Mouse (Mus musculus) ES-E14 (cell line): ENCODE measurements around the gene Rab1b. TPM values are rescaled to one million over a fixed set of nuclear protein-coding genes. Genes with fewer than 3 reads are reported as not detected.
A peak's percentile ranks its signal among the peaks of the same experiment; 100 is the strongest.

Source experiments
- DNase-seq: peaks from one replicate; pipeline ENCODE4 v3.0.0-alpha.2; 2013; ENCODE audit warnings: low read depth, low spot score
- H3K27ac ChIP-seq: 2 replicates; pipeline ENCODE4 v1.5.1; 2012; ENCODE audit warnings: low read depth, mild to moderate bottlenecking, low read length, moderate library complexity, mixed read lengths; ENCODE audit not compliant: poor library complexity, insufficient read depth, severe bottlenecking
- H3K36me3 ChIP-seq: 2 replicates; pipeline ENCODE4 v1.6.1; 2012; ENCODE audit warnings: mild to moderate bottlenecking, low read length, moderate library complexity, mixed read lengths; ENCODE audit not compliant: control insufficient read depth, poor library complexity, insufficient read depth, severe bottlenecking
- H3K4me1 ChIP-seq, 2 experiments: fragments of 150-350 bp in 1 of 2; sonication (generic) in 1 of 2; 2 replicates each; pipeline ENCODE4 v1.6.1; 2012; ENCODE audit warnings: low read length in 2 of 2, mild to moderate bottlenecking in 1 of 2, mixed read lengths in 1 of 2; ENCODE audit not compliant: control insufficient read depth in 2 of 2, insufficient read depth in 2 of 2, poor library complexity in 1 of 2
- H3K4me3 ChIP-seq, 2 experiments: fragments of 150-350 bp in 1 of 2; sonication (generic) in 1 of 2; 2 replicates each; pipeline ENCODE4 v1.5.1; 2012; ENCODE audit warnings: low read length in 2 of 2, low read depth in 1 of 2, mild to moderate bottlenecking in 1 of 2, mixed read lengths in 1 of 2; ENCODE audit not compliant: insufficient read depth in 1 of 2, poor library complexity in 1 of 2, severe bottlenecking in 1 of 2
- H3K9ac ChIP-seq: 2 replicates; pipeline ENCODE4 v1.6.1; 2012; ENCODE audit warnings: low read depth, mild to moderate bottlenecking, low read length, mixed read lengths; ENCODE audit not compliant: poor library complexity, insufficient read depth, severe bottlenecking
- H3K9me3 ChIP-seq: fragments of 150-350 bp; sonication (generic); 2 replicates; pipeline ENCODE4 v1.6.1; 2012; ENCODE audit warnings: low read depth, mild to moderate bottlenecking, low read length; ENCODE audit not compliant: control insufficient read depth, insufficient read depth
- CHD2 ChIP-seq: IDR thresholded peaks from 2 replicates; pipeline ENCODE4 v1.6.1; 2014; ENCODE audit warnings: mild to moderate bottlenecking, low read depth, low read length, inconsistent platforms
- HCFC1 ChIP-seq: IDR thresholded peaks from 2 replicates; pipeline ENCODE4 v1.6.1; 2012; ENCODE audit warnings: low read length, inconsistent platforms, borderline replicate concordance; ENCODE audit not compliant: insufficient read depth
- MAFK ChIP-seq: IDR thresholded peaks from 2 replicates; pipeline ENCODE4 v1.6.1; 2014; ENCODE audit warnings: mild to moderate bottlenecking, low read depth, low read length, inconsistent platforms; ENCODE audit not compliant: insufficient read depth
- ZC3H11A ChIP-seq: IDR thresholded peaks from 2 replicates; pipeline ENCODE4 v1.6.1; 2012; ENCODE audit warnings: low read depth, mild to moderate bottlenecking, inconsistent platforms, low read length, borderline replicate concordance
- ZNF384 ChIP-seq: IDR thresholded peaks from 2 replicates; pipeline ENCODE4 v1.6.1; 2012; ENCODE audit warnings: low read depth, low read length, inconsistent platforms
- in situ Hi-C, 2 experiments: fragments of 600-800 bp; cut with MboI; formaldehyde crosslinking; loops; one replicate each; pipeline ENCODE4 v1.15.1; 2025; ENCODE audit warnings: low sequenced_read_pairs in 2 of 2, inconsistent platforms in 1 of 2; ENCODE audit not compliant: unreplicated experiment in 2 of 2
- total RNA-seq: library from RNA; depleted of rRNA; stranded (reverse); fragments of 300-350 nt; gene quantifications from 2 replicates; pipeline ENCODE4 v1.2.3, GENCODE M21; 2012

The Rab1b gene
- total RNA-seq, 1 experiment = 96.9 TPM

DNA sequence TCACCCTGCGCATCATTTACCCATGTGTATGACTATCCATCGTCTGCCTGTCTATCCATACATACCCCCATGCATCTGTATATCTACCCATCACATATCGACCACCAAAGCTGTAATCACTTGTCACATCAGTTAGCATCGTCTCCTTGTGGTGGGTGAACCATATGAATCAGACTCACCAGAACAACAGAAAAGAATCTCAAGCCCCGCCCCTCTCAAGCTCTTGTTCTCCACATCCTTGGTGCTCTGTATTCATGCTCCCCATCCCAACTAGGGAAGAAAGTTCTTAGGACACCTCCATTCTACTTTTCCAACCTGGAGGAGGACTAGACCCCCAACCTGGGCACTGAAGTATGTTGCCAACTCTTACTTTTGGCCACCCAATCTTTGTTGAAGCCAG is 44.8 kb downstream of the Rab1b start:
- peaks cover 15 to 51% of the 10 kb centered on the region in 2 experiments for H3K4me1 ChIP-seq

DNA sequence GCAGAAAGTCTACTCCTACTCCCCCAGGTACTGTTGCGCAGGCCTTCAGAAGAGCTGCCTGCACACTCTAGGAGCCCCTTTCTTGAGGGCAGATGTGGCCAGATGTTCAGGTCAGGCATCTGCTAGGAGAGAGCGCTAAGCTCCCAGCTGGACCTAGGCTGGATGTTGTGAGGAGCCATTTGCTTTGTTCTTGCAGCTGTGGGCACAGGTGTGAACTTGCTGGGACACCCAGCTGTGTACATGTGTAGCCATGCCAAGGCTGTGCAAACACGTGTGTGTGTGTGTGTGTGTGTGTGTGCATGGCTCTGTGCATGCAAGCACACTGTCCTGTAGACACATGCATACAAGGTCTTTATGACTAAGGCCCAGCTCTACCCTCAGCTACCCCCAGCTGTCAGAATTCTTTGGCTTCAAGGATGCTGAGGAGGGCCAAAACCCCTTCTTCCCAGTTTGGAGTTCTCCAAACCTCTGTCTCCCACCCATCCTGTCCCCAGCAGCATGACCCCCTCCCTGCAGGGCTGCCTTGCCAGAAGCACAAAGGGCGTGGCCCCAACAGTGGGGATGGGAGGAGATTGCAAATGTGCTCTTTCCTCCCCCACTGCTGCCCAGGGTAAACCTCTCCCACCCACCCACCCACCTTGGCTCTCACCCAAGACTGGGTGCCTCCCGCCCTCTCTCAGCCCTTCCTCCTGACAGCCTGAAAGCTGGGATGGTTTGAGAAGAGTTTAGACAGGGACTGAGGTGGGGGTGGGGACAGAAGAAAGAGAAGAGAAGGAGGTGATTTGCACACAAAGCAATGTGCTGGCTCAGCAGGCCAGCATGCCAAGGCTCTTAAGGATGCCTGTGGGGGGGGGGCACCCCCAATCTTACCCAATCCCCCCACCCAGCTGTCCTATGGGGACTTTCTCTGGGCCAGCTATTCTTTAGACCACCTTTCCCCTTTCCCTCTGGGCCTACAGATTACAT is 46.2 kb downstream of the Rab1b start:
- no peaks in the 10 kb centered on the region for H3K36me3 ChIP-seq
- no peak for DNase-seq
- peak overlapping the region; percentile 59; the same call in 1 of the 2 replicates for H3K27ac ChIP-seq
- no peak overlapping the region for H3K4me3 ChIP-seq
- H3K4me1 ChIP-seq = peaks cover 15 to 49% of the 10 kb centered on the region in 2 experiments
- in situ Hi-C loops = no loop called here
- no peaks in the 10 kb centered on the region for H3K9me3 ChIP-seq
- no peak for TF ChIP-seq ZNF384
- peak; percentile 56; the same call in 1 of the 2 replicates for TF ChIP-seq MAFK
- peak overlapping the region; percentile 21; the same call in 1 of the 2 replicates for H3K9ac ChIP-seq

More for the DNA sequence above, 44.8 kb downstream of the Rab1b start:
- Histone ChIP-seq H3K9ac (no peak overlapping the region), H3K27ac (no peak overlapping the region), H3K9me3 (no peaks in the 10 kb centered on the region), H3K36me3 (no peaks in the 10 kb centered on the region), H3K4me3 (no peak overlapping the region)
- DNase-seq = no peak
- in situ Hi-C loops = no loop called here
- TF ChIP-seq ZNF384 (no peak), MAFK (no peak), HCFC1 (no peak), CHD2 (no peak), ZC3H11A (no peak)

DNA sequence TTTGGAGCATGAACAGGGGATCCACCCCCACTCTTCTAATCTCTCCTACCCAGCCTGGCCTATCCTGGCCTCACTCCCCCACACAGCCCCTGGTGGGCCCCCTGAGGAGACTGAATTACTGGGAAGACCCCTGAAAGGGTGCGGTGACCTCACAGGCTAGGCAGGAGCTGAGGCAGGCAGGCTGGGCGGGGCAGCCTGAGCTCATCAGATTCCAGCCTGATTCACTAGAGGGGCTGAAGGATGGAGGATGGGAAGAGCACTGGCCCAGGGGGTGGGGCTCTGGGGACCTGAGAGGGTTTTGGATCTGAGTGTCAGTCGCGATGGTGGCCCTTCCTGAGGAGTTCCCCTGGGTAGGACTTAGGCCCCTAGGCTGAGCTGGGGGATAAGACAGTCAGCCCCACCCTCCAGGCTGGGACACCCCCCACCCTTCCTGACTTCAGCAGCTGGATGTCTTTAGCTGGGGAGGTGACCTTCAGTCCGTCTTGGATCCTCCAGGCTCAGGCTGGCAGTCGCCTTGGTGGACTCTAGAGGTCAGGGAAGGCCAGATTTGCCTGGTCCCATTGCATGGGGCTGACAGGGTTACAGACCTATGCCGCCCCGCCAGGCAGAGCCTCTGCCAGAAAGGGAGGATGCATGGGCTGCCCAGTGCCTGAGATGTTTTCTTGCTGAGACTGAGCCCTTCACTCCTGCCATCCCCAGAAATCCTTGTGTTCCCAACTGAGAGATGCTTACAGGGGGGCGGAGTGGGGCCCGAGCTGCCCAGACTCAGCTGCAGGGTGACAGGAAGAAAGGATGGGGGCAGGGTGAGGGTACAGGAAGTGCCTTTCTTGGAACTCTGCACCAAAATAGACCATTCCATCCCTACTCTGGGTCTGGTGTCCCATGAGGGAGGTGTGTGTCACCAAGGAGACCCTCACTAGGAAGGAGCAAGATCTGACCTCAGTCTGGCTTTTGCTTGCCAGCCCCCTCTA is 47.8 kb downstream of the Rab1b start:
- DNase-seq = peak; percentile 83
- Histone ChIP-seq H3K9ac (peak overlapping the region; percentile 23; the same call in 1 of the 2 replicates), H3K36me3 (peaks cover 4% of the 10 kb centered on the region; the same call in 1 of the 2 replicates), H3K4me1 (peaks cover 15 to 49% of the 10 kb centered on the region in 2 experiments), H3K4me3 (peak overlapping the region in 1 of 2 experiments; percentile 20; a peak in 1 of 4 replicates), H3K9me3 (no peaks in the 10 kb centered on the region), H3K27ac (peak overlapping the region; percentile 83)
- in situ Hi-C loops = no loop called here
- TF ChIP-seq HCFC1 (no peak), CHD2 (no peak), ZNF384 (no peak), ZC3H11A (no peak)

DNA sequence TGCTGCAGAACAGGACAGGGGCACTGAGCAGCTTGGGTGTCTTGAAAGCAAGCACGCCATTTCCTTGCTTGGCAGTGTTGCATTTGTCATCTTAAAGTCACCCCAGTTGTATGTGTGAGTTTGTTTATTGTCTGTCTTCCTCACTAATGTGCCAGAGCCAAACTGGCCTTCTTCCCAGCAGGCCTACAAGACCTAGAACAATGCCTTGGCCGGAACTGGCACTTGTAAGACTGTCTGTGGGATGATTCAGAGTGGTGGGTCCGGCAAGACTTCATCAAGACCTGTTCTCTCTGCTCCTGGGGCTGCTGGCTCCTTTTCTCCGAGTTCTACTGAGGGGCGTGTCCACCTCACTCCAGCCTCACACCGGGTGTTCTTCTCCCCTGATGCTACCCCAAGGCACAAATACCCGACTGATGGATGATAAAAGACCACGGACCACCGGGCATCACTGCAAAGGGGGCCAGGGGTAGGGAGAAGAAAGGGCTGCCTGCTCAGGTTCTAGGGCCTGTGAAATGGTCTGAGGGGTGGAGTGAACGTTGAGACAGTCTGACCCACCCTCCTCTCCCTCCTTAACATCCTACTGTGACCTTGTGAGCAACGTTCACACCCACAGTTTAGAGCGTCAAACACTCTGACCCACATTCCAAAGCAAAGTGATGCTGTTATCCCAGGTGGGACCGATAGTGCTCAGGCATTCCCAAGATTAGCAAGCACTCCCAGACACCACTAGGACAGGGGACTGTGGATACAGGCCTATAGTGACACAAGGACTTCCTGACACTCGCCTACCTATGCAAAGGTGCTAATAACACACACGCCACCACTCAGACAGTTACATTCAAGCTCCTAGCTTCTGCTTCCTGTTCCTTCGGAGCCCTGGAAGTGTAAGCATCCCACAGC is 48.7 kb downstream of the Rab1b start:
- TF ChIP-seq MAFK (no peak), ZNF384 (no peak), CHD2 (no peak), ZC3H11A (no peak), HCFC1 (no peak)
- Histone ChIP-seq H3K27ac (peak overlapping the region; percentile 83), H3K4me3 (peak overlapping the region in 1 of 2 experiments; percentile 20; a peak in 1 of 4 replicates), H3K36me3 (peaks cover 4% of the 10 kb centered on the region; the same call in 1 of the 2 replicates), H3K4me1 (peaks cover 17 to 51% of the 10 kb centered on the region in 2 experiments), H3K9ac (peak overlapping the region; percentile 23; the same call in 1 of the 2 replicates), H3K9me3 (no peaks in the 10 kb centered on the region)
- in situ Hi-C loops = no loop called here
- DNase-seq = peak; percentile 77
